Mouse (Mus musculus) ES-E14 (cell line): Measurements from ENCODE around the gene Wfdc5.

ENCODE experiments used
- CHD2 ChIP-seq: IDR thresholded peaks from 2 replicates; pipeline ENCODE4 v1.6.1; 2014; ENCODE audit warnings: mild to moderate bottlenecking, low read depth, low read length, inconsistent platforms
- HCFC1 ChIP-seq: IDR thresholded peaks from 2 replicates; pipeline ENCODE4 v1.6.1; 2012; ENCODE audit warnings: low read length, inconsistent platforms, borderline replicate concordance; ENCODE audit not compliant: insufficient read depth
- ZC3H11A ChIP-seq: IDR thresholded peaks from 2 replicates; pipeline ENCODE4 v1.6.1; 2012; ENCODE audit warnings: low read depth, mild to moderate bottlenecking, inconsistent platforms, low read length, borderline replicate concordance
- ZNF384 ChIP-seq: IDR thresholded peaks from 2 replicates; pipeline ENCODE4 v1.6.1; 2012; ENCODE audit warnings: low read depth, low read length, inconsistent platforms

GRCm38 (mm10) chr2:164146556-164146955 lies 36.0 kb downstream of the Wfdc5 start:
- TF ChIP-seq HCFC1: no peak
- no peak for TF ChIP-seq ZC3H11A
- no peak for TF ChIP-seq ZNF384
- no peak for TF ChIP-seq CHD2
